Mouse (Mus musculus) liver, adult 2 months (tissue): ENCODE results near the gene Sgms1. TPM values are rescaled to one million over a fixed set of nuclear protein-coding genes. Genes with fewer than 3 reads are reported as not detected.
A peak's percentile ranks its signal among the peaks of the same experiment; 100 is the strongest.

ENCODE experiments used
- DNase-seq: peaks from one replicate; pipeline ENCODE4 v3.0.0-alpha.2; 2011; ENCODE audit warnings: low read depth, low spot score; ENCODE audit errors: extremely low read depth
- H3K27ac ChIP-seq: fragments of 200-500 bp; replicated peaks from 2 replicates; pipeline ENCODE4 v1.5.1; 2012; ENCODE audit warnings: low read depth, mild to moderate bottlenecking, control low read depth, inconsistent platforms, low read length; ENCODE audit not compliant: insufficient read depth
- H3K27me3 ChIP-seq: fragments of 200-500 bp; 2 replicates; pipeline ENCODE4 v1.6.1; 2012; ENCODE audit warnings: mild to moderate bottlenecking, moderate library complexity, low read length, inconsistent platforms; ENCODE audit not compliant: control insufficient read depth, insufficient read depth
- H3K36me3 ChIP-seq: fragments of 200-500 bp; 2 replicates; pipeline ENCODE4 v1.6.1; 2012; ENCODE audit warnings: low read length, inconsistent platforms; ENCODE audit not compliant: control insufficient read depth, insufficient read depth
- H3K4me1 ChIP-seq: fragments of 200-500 bp; 2 replicates; pipeline ENCODE4 v1.6.1; 2011; ENCODE audit warnings: low read length; ENCODE audit not compliant: control insufficient read depth, insufficient read depth
- H3K4me3 ChIP-seq: fragments of 200-500 bp; 2 replicates; pipeline ENCODE4 v1.5.1; 2011; ENCODE audit warnings: low read depth, mild to moderate bottlenecking, control low read depth, low read length, moderate library complexity; ENCODE audit not compliant: insufficient read depth
- H3K79me2 ChIP-seq: fragments of 200-500 bp; 2 replicates; pipeline ENCODE4 v1.6.1; 2012; ENCODE audit warnings: inconsistent platforms, mild to moderate bottlenecking, low read length, moderate library complexity; ENCODE audit not compliant: control insufficient read depth, insufficient read depth
- H3K9ac ChIP-seq: fragments of 200-500 bp; 2 replicates; pipeline ENCODE4 v1.6.1; 2012; ENCODE audit warnings: low read depth, mild to moderate bottlenecking, control low read depth, inconsistent platforms, low read length
- CTCF ChIP-seq: fragments of 200-500 bp; IDR thresholded peaks from 2 replicates; pipeline ENCODE4 v1.5.1; 2011; ENCODE audit warnings: low read depth, low read length, control low read depth
- POLR2A ChIP-seq: fragments of 200-500 bp; IDR thresholded peaks from 2 replicates; pipeline ENCODE4 v1.6.1; 2011; ENCODE audit warnings: low read length, control low read depth; ENCODE audit not compliant: insufficient read depth; ENCODE audit errors: extremely low read depth
- WGBS: fragments of 180-500 bp; shearing (Covaris S2); methylation state at CpG from one replicate; pipeline ENCODE4 v1.1.7; 2018; 5-methylcytosine and 5-hydroxymethylcytosine counted together
- polyA plus RNA-seq: library from polyadenylated mRNA; depleted of rRNA; stranded (reverse); fragments of >200 nt; gene quantifications from 2 replicates; pipeline ENCODE4 v1.2.3, GENCODE M21; 2012
- total RNA-seq: library from RNA; depleted of rRNA; stranded (reverse); fragments of >200 nt; gene quantifications from 2 replicates; pipeline ENCODE4 v1.2.3, GENCODE M21; 2014

The Sgms1 gene
- total and polyA plus RNA-seq, 2 experiments = 6.5 to 26.7 TPM

DNA sequence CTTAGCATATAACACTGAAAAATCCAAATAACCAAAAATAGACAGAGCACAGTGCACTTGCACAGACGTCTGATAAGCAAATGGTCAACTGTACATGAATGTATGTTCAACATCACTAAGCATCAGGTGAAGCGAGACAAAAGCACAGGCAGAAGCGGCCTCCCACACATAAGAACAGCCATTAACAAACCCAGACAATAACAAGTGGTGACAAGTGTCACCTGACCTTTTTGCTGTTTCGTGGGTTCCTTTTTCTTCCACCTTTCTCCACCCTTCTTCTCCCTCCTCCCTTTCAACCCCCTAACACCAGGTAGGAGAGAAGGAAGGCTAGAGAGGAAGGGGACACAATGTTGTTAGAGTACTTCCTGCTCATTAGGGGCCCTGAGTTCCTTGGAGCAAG lies 144.6 kb downstream of the Sgms1 start:
- Histone ChIP-seq H3K27ac (no peak overlapping the region), H3K4me1 (peaks cover 8% of the 10 kb centered on the region), H3K9ac (no peak overlapping the region), H3K4me3 (no peak overlapping the region), H3K79me2 (0 out of 2 replicates have a peak, but pooled peaks cover 5% of the 10 kb centered on the region), H3K27me3 (no peaks in the 10 kb centered on the region), H3K36me3 (no peaks in the 10 kb centered on the region)
- DNase-seq = no peak
- TF ChIP-seq CTCF (no peak), POLR2A (no peak)
- WGBS = 87% methylated on average over 4 of the region's 4 CpGs

DNA sequence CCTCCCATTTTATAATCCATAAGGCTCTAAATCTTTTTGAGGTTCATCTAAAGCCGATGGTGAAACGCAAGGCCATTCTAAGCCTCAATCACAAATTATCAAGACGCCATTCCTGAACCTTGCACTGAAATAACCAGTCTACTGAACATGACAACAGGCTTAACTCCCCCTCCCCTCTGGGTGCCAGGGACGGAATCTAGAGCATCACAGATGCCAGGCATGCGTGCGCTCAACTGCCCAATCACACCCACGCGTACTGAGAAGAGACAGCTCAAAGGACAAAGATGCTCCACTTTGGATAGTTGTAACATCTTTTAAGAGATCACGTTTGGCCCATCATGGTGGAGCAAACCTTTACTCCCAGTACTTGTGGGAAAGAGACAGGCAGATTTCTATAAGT lies 146.3 kb downstream of the Sgms1 start:
- H3K4me1 ChIP-seq = peaks cover 1% of the 10 kb centered on the region
- no peaks in the 10 kb centered on the region for H3K27me3 ChIP-seq
- WGBS = 99% methylated on average over 9 of the region's 9 CpGs
- peaks cover 7% of the 10 kb centered on the region; the same call in 1 of the 2 replicates for H3K79me2 ChIP-seq
- no peak overlapping the region for H3K9ac ChIP-seq
- TF ChIP-seq POLR2A = no peak
- no peak for TF ChIP-seq CTCF
- no peak overlapping the region for H3K4me3 ChIP-seq
- no peaks in the 10 kb centered on the region for H3K36me3 ChIP-seq
- H3K27ac ChIP-seq = no peak overlapping the region
- DNase-seq = no peak

DNA sequence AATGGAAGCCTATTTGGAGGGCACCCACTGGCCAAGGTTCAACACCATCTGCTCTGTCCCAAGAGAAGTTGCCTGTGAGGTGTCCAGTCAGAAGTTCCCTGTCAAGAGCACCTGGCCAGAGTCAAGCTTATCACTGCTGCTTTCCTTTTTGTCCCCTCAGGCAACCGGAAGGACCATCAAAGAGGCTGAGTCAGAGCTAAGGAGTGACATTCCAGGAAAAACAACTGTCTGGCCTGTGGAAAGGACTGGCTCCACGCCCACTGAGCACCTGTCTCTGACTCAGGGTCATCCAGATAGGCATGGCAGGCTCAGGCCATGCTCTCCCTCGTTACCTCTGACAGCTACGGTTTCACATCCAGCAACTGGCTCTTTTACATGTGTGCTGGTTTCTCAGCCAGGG lies 147.4 kb downstream of the Sgms1 start:
- no peaks in the 10 kb centered on the region for H3K27me3 ChIP-seq
- no peak overlapping the region for H3K4me3 ChIP-seq
- TF ChIP-seq CTCF = no peak
- TF ChIP-seq POLR2A = no peak
- H3K9ac ChIP-seq = no peak overlapping the region
- no peak overlapping the region for H3K27ac ChIP-seq
- H3K4me1 ChIP-seq = peaks cover 1% of the 10 kb centered on the region; the same call in 1 of the 2 replicates
- H3K79me2 ChIP-seq = peaks cover 6% of the 10 kb centered on the region; the same call in 1 of the 2 replicates
- peak; percentile 38 for DNase-seq
- WGBS = 45% methylated on average over 4 of the region's 4 CpGs
- H3K36me3 ChIP-seq = no peaks in the 10 kb centered on the region

DNA sequence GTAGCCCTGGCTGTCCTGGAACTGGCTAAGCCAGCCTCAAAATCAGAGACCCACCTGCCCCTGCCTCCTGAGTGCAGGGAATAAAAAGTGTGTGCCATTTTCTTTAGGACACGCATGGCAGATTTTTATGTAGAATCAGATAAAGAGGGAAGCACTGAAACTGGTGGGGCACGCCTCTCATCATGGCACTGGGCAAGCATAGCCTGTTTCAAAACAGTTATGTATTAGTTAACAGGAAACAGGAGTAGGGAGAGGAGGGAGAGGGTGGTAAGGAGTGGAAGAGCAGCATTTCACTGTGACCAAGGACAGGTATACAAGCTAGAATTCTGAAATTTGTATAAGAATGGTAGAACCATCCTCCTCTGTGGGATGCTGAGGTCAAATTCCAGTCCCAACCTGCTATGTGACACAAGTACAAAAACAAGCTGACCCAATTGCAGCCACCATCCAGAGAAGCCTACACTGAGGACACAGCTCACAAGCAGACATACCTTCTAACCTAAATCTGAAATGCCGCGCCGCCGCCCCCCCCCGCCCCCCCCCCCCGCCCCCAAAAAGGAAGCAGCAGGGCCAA lies 149.0 kb downstream of the Sgms1 start:
- peaks cover 1% of the 10 kb centered on the region; the same call in 1 of the 2 replicates for H3K4me1 ChIP-seq
- no peaks in the 10 kb centered on the region for H3K36me3 ChIP-seq
- TF ChIP-seq POLR2A (no peak), CTCF (no peak)
- no peaks in the 10 kb centered on the region for H3K27me3 ChIP-seq
- no peak for DNase-seq
- H3K79me2 ChIP-seq = peaks cover 5% of the 10 kb centered on the region; the same call in 1 of the 2 replicates
- H3K4me3 ChIP-seq = no peak overlapping the region
- H3K9ac ChIP-seq = no peak overlapping the region
- no peak overlapping the region for H3K27ac ChIP-seq
- 57% methylated on average over 8 of the region's 8 CpGs for WGBS

DNA sequence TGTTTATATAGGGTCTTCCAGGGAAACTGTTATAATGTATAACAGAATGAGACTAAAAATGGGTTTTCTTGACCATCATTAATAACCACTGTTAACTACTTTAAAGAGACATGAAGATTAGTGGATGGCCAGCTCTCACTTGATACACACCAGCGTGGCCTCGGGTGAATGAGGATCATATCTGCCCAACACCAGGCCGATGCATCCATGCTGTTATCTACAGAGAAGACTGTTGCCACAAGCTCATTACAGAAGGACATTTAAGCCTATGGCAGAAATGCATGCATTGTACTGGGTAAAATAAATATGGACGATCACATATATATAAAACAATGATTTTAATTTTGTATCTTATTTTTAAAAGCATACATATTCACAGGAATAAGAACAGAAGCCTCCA lies 149.6 kb downstream of the Sgms1 start:
- WGBS = 89% methylated on average over 4 of the region's 4 CpGs
- no peak overlapping the region for H3K27ac ChIP-seq
- H3K79me2 ChIP-seq = peaks cover 5% of the 10 kb centered on the region; the same call in 1 of the 2 replicates
- peaks cover 1% of the 10 kb centered on the region; the same call in 1 of the 2 replicates for H3K4me1 ChIP-seq
- no peak for TF ChIP-seq CTCF
- no peak for DNase-seq
- no peak overlapping the region for H3K4me3 ChIP-seq
- H3K27me3 ChIP-seq = no peaks in the 10 kb centered on the region
- no peak overlapping the region for H3K9ac ChIP-seq
- no peaks in the 10 kb centered on the region for H3K36me3 ChIP-seq

DNA sequence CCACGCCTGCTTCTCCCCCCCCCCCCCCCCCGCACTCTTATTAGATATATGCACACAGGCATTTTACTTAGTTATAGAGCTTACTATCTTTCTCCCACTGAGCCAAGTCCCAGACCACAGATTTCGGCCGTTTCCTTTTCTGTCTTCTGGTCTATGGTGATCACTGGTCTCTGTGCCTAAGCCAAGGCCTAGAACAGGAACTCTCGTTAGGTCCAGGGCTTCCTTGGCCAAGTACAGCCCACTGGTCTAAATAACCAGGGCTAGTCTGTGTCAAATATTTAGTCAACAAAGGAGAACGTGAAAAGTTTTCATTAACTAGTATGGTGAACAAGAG lies 150.1 kb downstream of the Sgms1 start:
- H3K79me2 ChIP-seq = peaks cover 9% of the 10 kb centered on the region; the same call in 1 of the 2 replicates
- no peak overlapping the region for H3K27ac ChIP-seq
- no peaks in the 10 kb centered on the region for H3K36me3 ChIP-seq
- peaks cover 1% of the 10 kb centered on the region; the same call in 1 of the 2 replicates for H3K4me1 ChIP-seq
- no peak overlapping the region for H3K4me3 ChIP-seq
- H3K27me3 ChIP-seq = no peaks in the 10 kb centered on the region
- 79% methylated on average over 6 of the region's 6 CpGs for whole genome bisulfite sequencing
- no peak overlapping the region for H3K9ac ChIP-seq
- TF ChIP-seq CTCF = no peak
- no peak for TF ChIP-seq POLR2A
- DNase-seq = no peak
